Mouse (Mus musculus): ENCODE results near the gene Foxc1. TPM values are rescaled to one million over a fixed set of nuclear protein-coding genes. Genes with fewer than 3 reads are reported as not detected.

Foxc1 gene
- polyA plus RNA-seq, 1 experiment from 2014 or later = 1.0 TPM

GRCm38 (mm10) chr13:31820587-31821017 lies 14.2 kb downstream of the Foxc1 start:
- Histone ChIP-seq H3K27me3 (peaks cover 69% of the 10 kb centered on the region), H3K4me3 (replicated peaks) (peak overlapping the region; percentile 35), H3K4me1 (replicated peaks) (peaks cover 8% of the 10 kb centered on the region; the same call in 1 of the 2 replicates), H3K9me3 (no peaks in the 10 kb centered on the region), H3K4me2 (replicated peaks) (peak overlapping the region; percentile 52), H3K36me3 (no peaks in the 10 kb centered on the region), H3K9ac (replicated peaks) (peak overlapping the region; percentile 54; the same call in 1 of the 2 replicates), H3K27ac (no peak overlapping the region)
- WGBS = 2% methylated on average over 16 of the region's 16 CpGs
- ATAC-seq = peak; percentile 83; the same call in 1 of the 2 replicates

DNA sequence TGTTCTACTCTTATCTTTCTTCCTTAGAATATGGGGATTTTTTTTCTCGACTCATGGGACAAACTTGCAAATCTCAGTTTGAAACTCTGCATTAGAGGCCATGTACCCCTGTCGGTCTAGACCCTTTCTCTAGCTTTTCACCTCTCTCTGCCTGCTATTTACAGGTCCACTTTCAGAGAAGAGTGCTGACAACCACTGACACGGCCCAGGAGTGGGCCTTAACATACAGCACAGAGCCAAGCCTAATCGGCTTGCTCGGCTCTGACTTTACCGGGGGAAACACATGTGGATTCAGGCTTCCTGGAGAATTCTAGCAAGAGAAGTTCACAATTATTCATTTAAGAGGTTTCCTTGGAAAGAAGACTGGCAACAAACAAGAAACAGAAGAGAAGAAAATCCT lies 14.6 kb downstream of the Foxc1 start:
- 0 out of 2 replicates have a peak overlapping the region, but pooled peaks have one; percentile 54 for H3K9ac ChIP-seq (replicated peaks)
- H3K4me3 ChIP-seq (replicated peaks) = peak overlapping the region; percentile 35; the same call in 1 of the 2 replicates
- H3K36me3 ChIP-seq = no peaks in the 10 kb centered on the region
- no peak overlapping the region for H3K27ac ChIP-seq
- no peak for ATAC-seq
- H3K27me3 ChIP-seq = peaks cover 64% of the 10 kb centered on the region
- no peaks in the 10 kb centered on the region for H3K9me3 ChIP-seq
- peaks cover 8% of the 10 kb centered on the region; the same call in 1 of the 2 replicates for H3K4me1 ChIP-seq (replicated peaks)
- WGBS = 21% methylated on average over 6 of the region's 6 CpGs
- peak overlapping the region; percentile 52 for H3K4me2 ChIP-seq (replicated peaks)

DNA sequence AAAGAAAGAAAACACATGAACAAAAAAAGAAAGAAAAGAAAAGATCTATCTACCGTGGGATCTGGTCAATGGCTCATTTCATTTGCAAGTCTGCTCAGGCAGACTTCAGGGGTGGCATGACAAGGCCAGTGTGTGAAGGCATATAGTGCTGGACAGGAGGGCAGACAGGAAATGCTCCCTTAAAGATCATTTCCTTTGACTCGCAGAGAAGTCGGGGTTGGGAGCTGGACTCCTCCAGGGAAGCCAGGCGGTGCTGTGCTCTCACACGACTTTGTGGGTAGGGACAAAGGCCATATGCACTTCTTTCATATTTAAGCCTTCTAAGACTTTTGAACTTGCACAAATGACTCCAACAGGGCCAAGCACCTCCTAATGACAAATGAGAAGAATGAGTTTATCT lies 16.9 kb downstream of the Foxc1 start:
- Histone ChIP-seq H3K9ac (replicated peaks) (no peak overlapping the region), H3K4me3 (replicated peaks) (no peak overlapping the region), H3K27ac (no peak overlapping the region), H3K4me1 (replicated peaks) (peaks cover 8% of the 10 kb centered on the region; the same call in 1 of the 2 replicates), H3K36me3 (no peaks in the 10 kb centered on the region), H3K9me3 (no peaks in the 10 kb centered on the region), H3K27me3 (peaks cover 42% of the 10 kb centered on the region), H3K4me2 (replicated peaks) (no peak overlapping the region)
- no peak for ATAC-seq
- WGBS = 18% methylated on average over 5 of the region's 5 CpGs

GRCm38 (mm10) chr13:31825180-31825579 lies 18.7 kb downstream of the Foxc1 start:
- no peak overlapping the region for H3K4me2 ChIP-seq (replicated peaks)
- ATAC-seq = no peak
- peaks cover 24% of the 10 kb centered on the region for H3K27me3 ChIP-seq
- 87% methylated on average over 1 of the region's 1 CpGs for WGBS
- no peaks in the 10 kb centered on the region for H3K36me3 ChIP-seq
- no peaks in the 10 kb centered on the region for H3K9me3 ChIP-seq
- peaks cover 8% of the 10 kb centered on the region; the same call in 1 of the 2 replicates for H3K4me1 ChIP-seq (replicated peaks)
- no peak overlapping the region for H3K27ac ChIP-seq
- H3K4me3 ChIP-seq (replicated peaks) = no peak overlapping the region
- H3K9ac ChIP-seq (replicated peaks) = no peak overlapping the region

DNA sequence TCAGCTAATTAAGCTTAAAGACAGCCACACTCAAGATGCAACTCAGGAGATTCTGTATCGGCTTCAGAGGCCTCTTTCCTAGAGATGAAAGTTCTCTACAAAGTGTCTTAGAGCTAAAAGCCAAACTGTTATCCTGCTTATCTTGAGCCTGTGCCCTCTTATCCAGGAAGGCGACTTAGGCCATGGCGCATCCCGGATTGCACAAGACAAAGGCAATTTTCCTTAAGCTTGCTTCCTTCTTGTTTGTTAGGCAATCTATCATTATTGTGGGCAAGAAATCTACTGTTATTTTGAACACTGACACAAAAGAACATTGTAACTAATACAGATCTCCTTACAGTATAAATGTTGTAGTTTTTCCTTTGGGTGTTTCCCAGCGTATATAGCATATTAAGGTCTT lies 20.7 kb downstream of the Foxc1 start:
- H3K9me3 ChIP-seq = no peaks in the 10 kb centered on the region
- no peak overlapping the region for H3K4me2 ChIP-seq (replicated peaks)
- H3K36me3 ChIP-seq = no peaks in the 10 kb centered on the region
- H3K4me3 ChIP-seq (replicated peaks) = no peak overlapping the region
- no peak overlapping the region for H3K9ac ChIP-seq (replicated peaks)
- no peak for ATAC-seq
- H3K27ac ChIP-seq = no peak overlapping the region
- WGBS = 84% methylated on average over 5 of the region's 5 CpGs
- H3K27me3 ChIP-seq = peaks cover 7% of the 10 kb centered on the region
- no peaks in the 10 kb centered on the region for H3K4me1 ChIP-seq (replicated peaks)

DNA sequence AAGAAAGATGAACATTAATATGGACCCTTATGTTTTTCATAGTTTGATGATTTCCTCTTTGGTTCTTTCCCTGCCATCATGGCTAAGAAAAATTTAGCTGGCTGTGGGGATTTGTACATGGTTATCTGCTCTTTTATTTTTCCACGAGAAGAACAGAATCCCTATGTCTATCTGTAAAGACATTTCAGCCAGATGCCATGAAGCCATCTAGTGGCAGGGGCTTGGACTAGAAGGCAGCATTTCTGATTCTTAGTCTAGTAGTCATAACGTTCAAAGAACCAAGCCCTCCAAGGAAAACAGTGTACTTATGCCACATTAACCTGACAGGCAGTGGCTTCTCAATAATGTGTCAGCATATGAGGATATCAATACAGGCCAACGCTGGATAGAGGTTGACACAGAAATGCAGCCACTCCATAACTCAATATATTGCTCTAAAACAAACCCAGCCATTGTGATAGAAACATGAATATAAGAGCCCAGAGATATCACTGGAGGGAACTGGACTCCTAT lies 21.4 kb downstream of the Foxc1 start:
- Histone ChIP-seq H3K9me3 (no peaks in the 10 kb centered on the region), H3K4me2 (replicated peaks) (no peak overlapping the region), H3K27ac (no peak overlapping the region), H3K36me3 (no peaks in the 10 kb centered on the region), H3K4me3 (replicated peaks) (no peak overlapping the region), H3K4me1 (replicated peaks) (no peaks in the 10 kb centered on the region), H3K9ac (replicated peaks) (no peak overlapping the region), H3K27me3 (peaks cover under 1% of the 10 kb centered on the region)
- ATAC-seq = no peak
- 67% methylated on average over 3 of the region's 3 CpGs for WGBS

- Histone ChIP-seq H3K9me3 (no peaks in the 10 kb centered on the region), H3K27ac (no peak overlapping the region), H3K4me3 (replicated peaks) (no peak overlapping the region), H3K9ac (replicated peaks) (no peak overlapping the region), H3K4me1 (replicated peaks) (no peaks in the 10 kb centered on the region), H3K27me3 (no peaks in the 10 kb centered on the region), H3K36me3 (no peaks in the 10 kb centered on the region), H3K4me2 (replicated peaks) (no peak overlapping the region)
- ATAC-seq = no peak
- WGBS = 93% methylated on average over 4 of the region's 4 CpGs
These were observed 22.0 kb downstream of the Foxc1 start for GRCm38 (mm10) chr13:31828446-31828845.

DNA sequence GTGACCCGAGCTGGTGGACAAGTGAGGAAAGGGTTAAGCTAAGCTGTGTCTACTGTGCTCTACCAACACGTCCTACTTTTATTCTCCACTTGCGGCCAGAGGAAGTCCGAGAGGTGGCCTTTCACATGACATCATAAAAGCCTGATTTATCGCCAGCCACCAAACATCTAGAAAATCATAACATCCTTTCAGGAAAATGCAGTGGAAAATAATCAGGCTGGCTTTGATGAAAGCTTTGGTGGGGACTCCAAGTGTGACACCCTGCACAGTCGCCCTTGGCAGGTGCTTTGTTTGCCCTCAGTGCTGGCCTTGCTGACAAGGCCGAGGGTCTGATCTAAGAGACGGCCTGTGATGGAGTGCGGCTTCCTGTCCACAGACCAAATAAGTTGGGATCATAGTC lies 23.9 kb downstream of the Foxc1 start:
- 64% methylated on average over 9 of the region's 9 CpGs for WGBS
- H3K27ac ChIP-seq = no peak overlapping the region
- no peaks in the 10 kb centered on the region for H3K9me3 ChIP-seq
- no peak overlapping the region for H3K9ac ChIP-seq (replicated peaks)
- H3K36me3 ChIP-seq = no peaks in the 10 kb centered on the region
- no peak overlapping the region for H3K4me2 ChIP-seq (replicated peaks)
- H3K4me3 ChIP-seq (replicated peaks) = no peak overlapping the region
- ATAC-seq = no peak
- H3K27me3 ChIP-seq = no peaks in the 10 kb centered on the region
- no peaks in the 10 kb centered on the region for H3K4me1 ChIP-seq (replicated peaks)

GRCm38 (mm10) chr13:31835802-31836201 lies 29.4 kb downstream of the Foxc1 start:
- Histone ChIP-seq H3K27ac (no peak overlapping the region), H3K4me2 (replicated peaks) (no peak overlapping the region), H3K4me1 (replicated peaks) (no peaks in the 10 kb centered on the region), H3K9me3 (no peaks in the 10 kb centered on the region), H3K4me3 (replicated peaks) (no peak overlapping the region), H3K36me3 (no peaks in the 10 kb centered on the region), H3K9ac (replicated peaks) (no peak overlapping the region), H3K27me3 (no peaks in the 10 kb centered on the region)
- 86% methylated on average over 4 of the region's 4 CpGs for WGBS
- ATAC-seq = no peak

- 45% methylated on average over 5 of the region's 5 CpGs for WGBS
- Histone ChIP-seq H3K4me2 (replicated peaks) (no peak overlapping the region), H3K9me3 (no peaks in the 10 kb centered on the region), H3K27me3 (no peaks in the 10 kb centered on the region), H3K4me1 (replicated peaks) (no peaks in the 10 kb centered on the region), H3K27ac (no peak overlapping the region), H3K9ac (replicated peaks) (no peak overlapping the region), H3K4me3 (replicated peaks) (no peak overlapping the region), H3K36me3 (no peaks in the 10 kb centered on the region)
- ATAC-seq = 0 out of 2 replicates have a peak, but pooled peaks have one; percentile 40
These were observed 43.0 kb downstream of the Foxc1 start for GRCm38 (mm10) chr13:31849258-31849971.

GRCm38 (mm10) chr13:31853564-31853963 lies 47.1 kb downstream of the Foxc1 start:
- H3K27ac ChIP-seq = no peak overlapping the region
- H3K9me3 ChIP-seq = no peaks in the 10 kb centered on the region
- no peaks in the 10 kb centered on the region for H3K36me3 ChIP-seq
- no peak overlapping the region for H3K9ac ChIP-seq (replicated peaks)
- H3K4me1 ChIP-seq (replicated peaks) = no peaks in the 10 kb centered on the region
- no peak overlapping the region for H3K4me2 ChIP-seq (replicated peaks)
- ATAC-seq = no peak
- no peaks in the 10 kb centered on the region for H3K27me3 ChIP-seq
- H3K4me3 ChIP-seq (replicated peaks) = no peak overlapping the region
- WGBS = 64% methylated on average over 2 of the region's 2 CpGs

DNA sequence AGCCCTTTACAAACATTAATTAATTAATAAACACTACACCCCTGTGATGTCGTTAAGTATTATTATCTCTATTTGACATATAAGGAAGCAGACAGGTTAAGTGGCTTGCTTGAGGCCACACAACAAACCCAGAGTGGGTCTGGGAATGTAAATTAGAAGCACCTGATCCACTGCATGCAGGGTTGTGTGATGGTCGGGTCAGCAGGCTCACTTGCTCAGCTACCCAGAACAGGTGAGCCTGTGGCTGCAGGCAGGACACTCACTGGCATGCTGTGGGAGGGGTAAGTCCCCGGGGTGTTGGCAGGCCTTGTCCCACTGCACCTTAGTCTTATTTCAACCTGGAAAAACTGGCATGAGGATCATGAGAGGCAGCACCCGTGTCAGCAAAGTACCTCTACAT lies 47.6 kb downstream of the Foxc1 start:
- WGBS = 88% methylated on average over 4 of the region's 4 CpGs
- ATAC-seq = 0 out of 2 replicates have a peak, but pooled peaks have one; percentile 37
- no peaks in the 10 kb centered on the region for H3K9me3 ChIP-seq

More for the DNA sequence above, 47.6 kb downstream of the Foxc1 start:
- no peak overlapping the region for H3K9ac ChIP-seq (replicated peaks)
- H3K27ac ChIP-seq = no peak overlapping the region
- H3K27me3 ChIP-seq = no peaks in the 10 kb centered on the region
- no peak overlapping the region for H3K4me3 ChIP-seq (replicated peaks)
- H3K4me1 ChIP-seq (replicated peaks) = no peaks in the 10 kb centered on the region
- H3K4me2 ChIP-seq (replicated peaks) = no peak overlapping the region
- H3K36me3 ChIP-seq = no peaks in the 10 kb centered on the region

All from midbrain, embryonic 13.5 days (tissue).